Mouse (Mus musculus) MEL (cell line): Measurements from ENCODE around the gene Scn11a.

Experiments used
- CHD2 ChIP-seq: IDR thresholded peaks from 2 replicates; pipeline ENCODE4 v1.6.1; 2011; ENCODE audit warnings: low read length, improper control_type of control experiment
- CTCF ChIP-seq, 3 experiments: IDR thresholded peaks in 2 of 3; conservative IDR thresholded peaks in 1 of 3; 2 replicates each; pipeline ENCODE4 v1.5.1; 2011 to 2012; ENCODE audit warnings: low read length in 3 of 3, low read depth in 2 of 3, mild to moderate bottlenecking in 2 of 3, improper control_type of control experiment in 1 of 3, inconsistent platforms in 1 of 3, mixed read lengths in 1 of 3, moderate library complexity in 1 of 3; ENCODE audit not compliant: control insufficient read depth in 1 of 3, insufficient read depth in 1 of 3, poor library complexity in 1 of 3, severe bottlenecking in 1 of 3
- E2F4 ChIP-seq: IDR thresholded peaks from 2 replicates; pipeline ENCODE4 v1.6.1; 2011; ENCODE audit warnings: low read depth, low read length, improper control_type of control experiment, borderline replicate concordance

DNA sequence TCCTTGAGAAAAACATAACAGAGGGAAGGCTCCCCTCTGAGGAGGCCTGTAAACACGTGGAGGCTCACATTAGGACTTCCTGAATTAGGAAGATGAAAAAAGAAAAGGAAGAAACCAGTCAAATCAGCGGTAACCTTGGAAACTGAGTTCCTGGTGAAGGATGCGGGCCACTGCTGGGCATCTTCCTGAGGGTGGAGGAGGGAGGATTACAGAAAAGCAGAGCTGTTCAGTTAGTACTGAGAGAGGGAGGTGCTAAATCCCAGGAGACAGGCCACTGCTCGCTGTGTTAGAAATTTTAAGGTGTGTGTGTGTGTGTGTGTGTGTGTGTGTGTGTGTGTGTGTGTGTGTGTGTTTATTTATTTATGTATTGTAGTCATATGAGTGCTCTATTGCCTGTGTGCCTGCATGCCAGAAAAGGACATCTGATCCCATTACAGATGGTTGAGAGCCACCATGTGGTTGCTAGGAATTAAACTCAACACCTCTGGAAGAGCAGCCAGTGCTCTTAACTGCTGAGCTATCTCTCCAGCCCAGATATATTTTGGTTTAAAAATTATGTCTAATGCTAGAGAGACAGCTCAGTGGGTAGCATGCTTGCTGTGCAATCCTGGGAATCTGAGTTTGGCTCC, 17.4 kb upstream of the Scn11a start:
- TF ChIP-seq CTCF (IDR thresholded peaks at IDR 0.05 in 2 of 3, conservative IDR thresholded peaks at IDR 0.05 in 1 of 3; ENCODE audit: control insufficient read depth in 1 of 3, insufficient read depth in 1 of 3, low read depth in 2 of 3, low read length in 3 of 3, poor library complexity in 1 of 3, severe bottlenecking in 1 of 3) (no peak), E2F4 (no peak), CHD2 (no peak)
